23 mouse cellular contexts compared by ENCODE assay signal in genomic region chr6:89408259-89408658, GRCm38 (mm10). TPM values are rescaled to one million over a fixed set of nuclear protein-coding genes. Genes with fewer than 3 reads are reported as not detected.
DNase-seq lines count a peak whose midpoint lies in the region; ATAC-seq lines count a peak whose summit lies in the region.
"Had no signal": no experiment of that assay in that cellular context is flagged by ENCODE, and none has a peak within 500 bp of the region (broad histone marks: within the 10 kb centered on the region; RNA-seq: fewer than 3 reads in every experiment).

No protein-coding gene starts in this region.

- WGBS in hindbrain, embryonic 14.5 days = 85% methylated on average over 5 of the region's 5 CpGs

- peak; percentile 81 for DNase-seq in adrenal gland, adult (ENCODE audit: inconsistent age in 2 of 2, low spot score in 1 of 2)
- DNase-seq in adrenal gland, postnatal 4 days (ENCODE audit: low spot score in 2 of 2) = no peak
- DNase-seq in 3134 (ENCODE audit: extremely low read depth, insufficient read length, low spot score) = peak; percentile 24
- peak; percentile 48 for DNase-seq in Muller cell, postnatal 12 days (ENCODE audit: inconsistent ontology term)
- peak; percentile 68 to 73 for DNase-seq in adrenal gland, postnatal 36 days
- DNase-seq in hindbrain, embryonic 14.5 days (ENCODE audit: low spot score) = no peak
- DNase-seq in heart, postnatal 4 days = no peak
- no peak for DNase-seq in spleen, postnatal 10 days (ENCODE audit: low spot score in 2 of 2)
- DNase-seq: gastrocnemius, postnatal 14 days; heart, postnatal 14 days; kidney, adult 2 months; liver, postnatal 0 days; right cerebral cortex, postnatal 25 days; thymus, adult 18-20 months; thymus, postnatal 25 days had no signal

- no peaks in the 10 kb centered on the region for H3K27me3 ChIP-seq in hindbrain, embryonic 14.5 days (ENCODE audit: control insufficient read depth, insufficient read depth, low read length)
- H3K27me3 ChIP-seq: intestine, embryonic 15.5 days; limb, embryonic 13.5 days; liver, embryonic 12.5 days; neural tube, embryonic 15.5 days had no signal

- no peak overlapping the region for H3K9ac ChIP-seq in hindbrain, embryonic 14.5 days
- H3K9ac ChIP-seq: intestine, embryonic 15.5 days; limb, embryonic 13.5 days; liver, embryonic 12.5 days; liver, postnatal 0 days; neural tube, embryonic 15.5 days had no signal

- no peak overlapping the region for H3K4me2 ChIP-seq in hindbrain, embryonic 14.5 days (replicated peaks)
- H3K4me2 ChIP-seq: intestine, embryonic 15.5 days; limb, embryonic 13.5 days; liver, embryonic 12.5 days; neural tube, embryonic 15.5 days had no signal

- H3K9me3 ChIP-seq in hindbrain, embryonic 14.5 days (ENCODE audit: control insufficient read depth, low read length) = no peaks in the 10 kb centered on the region
- H3K9me3 ChIP-seq: intestine, embryonic 15.5 days; limb, embryonic 13.5 days; liver, embryonic 12.5 days; neural tube, embryonic 15.5 days had no signal

- no peak overlapping the region for H3K27ac ChIP-seq in hindbrain, embryonic 14.5 days
- H3K27ac ChIP-seq: hindbrain, postnatal 0 days; intestine, embryonic 15.5 days; kidney, postnatal 0 days; left cerebral cortex, adult 2 months; limb, embryonic 13.5 days; liver, embryonic 12.5 days; stomach, postnatal 0 days had no signal

- H3K4me1 ChIP-seq in hindbrain, embryonic 14.5 days (replicated peaks; ENCODE audit: control insufficient read depth, insufficient read depth, low read length) = no peaks in the 10 kb centered on the region; the same call in 1 of the 2 replicates
- H3K4me1 ChIP-seq: intestine, embryonic 15.5 days had no signal

- ATAC-seq in hindbrain, embryonic 14.5 days (ENCODE audit: low FRiP score) = no peak
- ATAC-seq: hindbrain, postnatal 0 days; intestine, embryonic 15.5 days; liver, embryonic 12.5 days; liver, postnatal 0 days had no signal

- H3K4me3 ChIP-seq in hindbrain, embryonic 14.5 days (replicated peaks; ENCODE audit: low read length) = no peak overlapping the region
- H3K4me3 ChIP-seq: intestine, embryonic 15.5 days; left cerebral cortex, adult 2 months; limb, embryonic 13.5 days; liver, embryonic 12.5 days; neural tube, embryonic 15.5 days had no signal

- H3K36me3 ChIP-seq in hindbrain, embryonic 14.5 days (replicated peaks; ENCODE audit: control insufficient read depth, insufficient read depth) = no peaks in the 10 kb centered on the region
- H3K36me3 ChIP-seq: intestine, embryonic 15.5 days; limb, embryonic 13.5 days; liver, embryonic 12.5 days; neural tube, embryonic 15.5 days had no signal

RNA-seq across cellular contexts. Expression of gene Plxna1, which starts 45.8 kb away (rescaled TPM):
- 10 to 100 TPM; 67.4 to 77.6 TPM for total RNA-seq in adrenal gland, postnatal 4 days (2021)
- 10 to 100 TPM; 55.0 to 98.6 TPM for total RNA-seq in adrenal gland, postnatal 36 days (2021)
- polyA plus RNA-seq in hindbrain, embryonic 14.5 days (2014; fragmentation: Nextera tagmentation; extraction: Ambion mirVana) = 47.3 and 53.3 TPM in 2 replicates
- 10 to 100 TPM; 37.6 to 39.7 TPM for total RNA-seq in heart, postnatal 4 days (2021)

Comparison
In these comparisons a context has a peak if more than half of its experiments do, and no peak if none do; other contexts are left out.
1. DNase-seq: peak in adrenal gland, adult (2 of 2), 3134 (single experiment), Muller cell, postnatal 12 days (single experiment) and adrenal gland, postnatal 36 days (2 of 2); none in adrenal gland, postnatal 4 days (0 of 2), hindbrain, embryonic 14.5 days (single experiment), heart, postnatal 4 days (single experiment) and spleen, postnatal 10 days (0 of 2).